Mouse (Mus musculus) erythroblast, embryonic 14.5 days (primary cell): Measurements from ENCODE around the gene Tmem167. TPM values are rescaled to one million over a fixed set of nuclear protein-coding genes. Genes with fewer than 3 reads are reported as not detected.
"Not testable (repeated sequence)": the region's sequence is repeated elsewhere in the genome, so short reads cannot be mapped to it uniquely, and the experiment has no call there.

Experiments
- H3K27me3 ChIP-seq: 2 replicates; pipeline ENCODE4 v1.6.1; 2012; ENCODE audit warnings: inconsistent platforms; ENCODE audit not compliant: control insufficient read depth
- H3K36me3 ChIP-seq: 2 replicates; pipeline ENCODE4 v1.6.1; 2012; ENCODE audit warnings: mild to moderate bottlenecking, inconsistent platforms; ENCODE audit not compliant: control insufficient read depth
- H3K4me1 ChIP-seq: 2 replicates; pipeline ENCODE4 v1.6.1; 2012; ENCODE audit warnings: inconsistent platforms; ENCODE audit not compliant: control insufficient read depth
- H3K4me3 ChIP-seq: replicated peaks from 2 replicates; pipeline ENCODE3; 2012; ENCODE audit warnings: moderate library complexity, mild to moderate bottlenecking, inconsistent platforms
- H3K9me3 ChIP-seq: 2 replicates; pipeline ENCODE4 v1.6.1; 2012; ENCODE audit warnings: low read length, inconsistent platforms, mixed read lengths; ENCODE audit not compliant: control insufficient read depth
- GATA1 ChIP-seq: IDR thresholded peaks from 2 replicates; pipeline ENCODE4 v1.6.1; 2012; ENCODE audit warnings: low read length, inconsistent platforms, mixed read lengths
- TAL1 ChIP-seq: IDR thresholded peaks from 3 replicates; pipeline ENCODE4 v1.6.1; 2012; ENCODE audit warnings: low read length, inconsistent platforms, mixed read lengths
- polyA plus RNA-seq: library from polyadenylated mRNA; stranded (reverse); fragments of >175 nt; gene quantifications from 2 replicates; pipeline ENCODE4 v1.2.3, GENCODE M21; 2012

Gene Tmem167
- 0.07 and 0.11 TPM in 2 replicates for polyA plus RNA-seq

GRCm38 (mm10) chr13:90088962-90089824, at the start of gene Tmem167, which contains the start of gene Xrcc4:
TSS of gene Tmem167 (plus strand) at chr13:90089123.
TSS of gene Xrcc4 (minus strand) at chr13:90089608.
- Histone ChIP-seq H3K4me1 (peaks cover 18% of the 10 kb centered on the region), H3K36me3 (peaks cover 4% of the 10 kb centered on the region; the same call in 1 of the 2 replicates), H3K9me3 (no peaks in the 10 kb centered on the region), H3K27me3 (no peaks in the 10 kb centered on the region), H3K4me3 (peak within 1 kb of the TSS; percentile 95)
- TF ChIP-seq TAL1 (no peak), GATA1 (peak; percentile 68)

DNA sequence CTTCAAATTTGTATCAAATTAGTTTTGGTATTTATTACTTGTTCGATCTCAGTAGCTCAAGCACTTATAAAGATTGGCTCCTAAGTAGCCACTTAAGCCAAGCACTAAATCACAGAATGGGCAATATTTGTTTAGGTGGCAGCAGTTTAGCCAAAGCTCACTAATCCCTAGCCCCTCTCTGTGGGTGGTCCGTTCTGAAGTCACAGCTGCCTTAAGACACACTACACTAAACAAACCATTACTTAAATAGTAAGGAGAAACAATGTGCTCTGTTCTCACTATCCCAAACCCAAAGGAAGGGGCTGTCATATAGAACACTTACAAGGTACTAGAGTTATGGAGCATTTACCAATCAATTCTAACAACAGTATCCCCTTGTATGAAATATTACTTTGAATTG, 49.3 kb upstream of the Tmem167 start:
- no peaks in the 10 kb centered on the region for H3K4me1 ChIP-seq
- no peaks in the 10 kb centered on the region for H3K9me3 ChIP-seq
- no peak overlapping the region for H3K4me3 ChIP-seq
- TF ChIP-seq GATA1 = no peak
- TF ChIP-seq TAL1 = no peak
- no peaks in the 10 kb centered on the region for H3K27me3 ChIP-seq
- no peaks in the 10 kb centered on the region for H3K36me3 ChIP-seq

- TF ChIP-seq GATA1 (no peak), TAL1 (no peak)
- no peaks in the 10 kb centered on the region for H3K36me3 ChIP-seq
Measured at GRCm38 (mm10) chr13:90051735-90052134, 37.2 kb upstream of the Tmem167 start.

GRCm38 (mm10) chr13:90052408-90052807, 36.5 kb upstream of the Tmem167 start:
- no peak overlapping the region for H3K4me3 ChIP-seq
- H3K27me3 ChIP-seq = no peaks in the 10 kb centered on the region
- H3K4me1 ChIP-seq = no peaks in the 10 kb centered on the region
- H3K9me3 ChIP-seq = no peaks in the 10 kb centered on the region
- TF ChIP-seq GATA1 (no peak), TAL1 (no peak)
- no peaks in the 10 kb centered on the region for H3K36me3 ChIP-seq

More at GRCm38 (mm10) chr13:90051735-90052134, 37.2 kb upstream of the Tmem167 start:
- Histone ChIP-seq H3K4me1 (no peaks in the 10 kb centered on the region), H3K4me3 (no peak overlapping the region), H3K27me3 (no peaks in the 10 kb centered on the region), H3K9me3 (no peaks in the 10 kb centered on the region)

GRCm38 (mm10) chr13:90061877-90062276, 27.0 kb upstream of the Tmem167 start:
- H3K4me1 ChIP-seq = no peaks in the 10 kb centered on the region
- H3K4me3 ChIP-seq = no peak overlapping the region
- H3K36me3 ChIP-seq = no peaks in the 10 kb centered on the region
- TF ChIP-seq TAL1 = no peak
- no peak for TF ChIP-seq GATA1
- H3K9me3 ChIP-seq = no peaks in the 10 kb centered on the region
- no peaks in the 10 kb centered on the region for H3K27me3 ChIP-seq

- Histone ChIP-seq H3K36me3 (peaks cover 4% of the 10 kb centered on the region; the same call in 1 of the 2 replicates), H3K4me1 (peaks cover 18% of the 10 kb centered on the region), H3K27me3 (no peaks in the 10 kb centered on the region), H3K4me3 (peak overlapping the region; percentile 95), H3K9me3 (no peaks in the 10 kb centered on the region)
- TF ChIP-seq GATA1 = no peak
- no peak for TF ChIP-seq TAL1
Measured at GRCm38 (mm10) chr13:90089825-90090183, 881 bp downstream of the Tmem167 start.

- no peaks in the 10 kb centered on the region for H3K4me1 ChIP-seq
- H3K4me3 ChIP-seq = no peak overlapping the region
- no peaks in the 10 kb centered on the region for H3K27me3 ChIP-seq
- no peaks in the 10 kb centered on the region for H3K9me3 ChIP-seq
- peaks cover 63% of the 10 kb centered on the region for H3K36me3 ChIP-seq
- no peak for TF ChIP-seq TAL1
- no peak for TF ChIP-seq GATA1
Measured at GRCm38 (mm10) chr13:90101514-90101913, 12.6 kb downstream of the Tmem167 start.

DNA sequence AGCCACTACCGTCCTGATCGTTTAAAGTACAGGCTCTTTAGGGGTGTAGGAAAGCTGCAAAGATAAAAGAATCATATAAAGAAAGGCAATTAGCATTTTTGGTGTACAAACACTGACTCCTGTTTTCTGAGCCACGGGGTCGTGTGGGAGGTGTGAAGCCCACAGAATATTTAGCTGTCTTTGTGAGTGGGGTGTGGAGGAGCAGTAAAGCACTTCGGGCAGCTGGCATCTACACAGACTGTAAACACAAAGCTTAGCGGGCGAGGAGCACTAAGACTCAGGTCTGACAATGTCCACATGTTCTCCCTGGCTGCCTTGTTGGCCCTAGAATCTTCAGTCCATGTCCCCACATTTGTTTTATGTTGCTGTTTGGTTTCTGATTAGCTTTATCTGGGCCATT, 17.2 kb downstream of the Tmem167 start:
- Histone ChIP-seq H3K36me3 (peaks cover 46% of the 10 kb centered on the region), H3K9me3 (no peaks in the 10 kb centered on the region), H3K4me1 (no peaks in the 10 kb centered on the region), H3K4me3 (no peak overlapping the region), H3K27me3 (no peaks in the 10 kb centered on the region)
- no peak for TF ChIP-seq TAL1
- no peak for TF ChIP-seq GATA1

GRCm38 (mm10) chr13:90108746-90109145, 19.8 kb downstream of the Tmem167 start:
- not testable (repeated sequence) for H3K4me1 ChIP-seq, H3K4me3 ChIP-seq, H3K27me3 ChIP-seq, H3K9me3 ChIP-seq
- peaks cover 27% of the 10 kb centered on the region for H3K36me3 ChIP-seq

GRCm38 (mm10) chr13:90111681-90112080, 22.8 kb downstream of the Tmem167 start:
- TF ChIP-seq GATA1 (no peak), TAL1 (no peak)
- no peaks in the 10 kb centered on the region for H3K9me3 ChIP-seq
- H3K27me3 ChIP-seq = no peaks in the 10 kb centered on the region

More at GRCm38 (mm10) chr13:90111681-90112080, 22.8 kb downstream of the Tmem167 start:
- Histone ChIP-seq H3K36me3 (no peaks in the 10 kb centered on the region), H3K4me3 (no peak overlapping the region), H3K4me1 (no peaks in the 10 kb centered on the region)
